Mouse (Mus musculus) cerebellum, postnatal 25 days (tissue): ENCODE measurements at regions not wholly inside any gene's neighbourhood (a gene's known extent, or its start where the extent isn't known, plus 50 kb on each side); places are given as distances from the start of the nearest gene placed in this dataset.

Experiments
- DNase-seq, 2 experiments: peaks; one replicate each; pipeline ENCODE4 v3.0.0; 2021; ENCODE audit warnings: mixed read lengths in 2 of 2

GRCm38 (mm10) chr16:29147766-29148165, 61.7 kb upstream of the Hrasls start:
- DNase-seq: no peak

GRCm38 (mm10) chr16:29119217-29119616, 90.3 kb upstream of the Hrasls start:
- no peak for DNase-seq

DNA sequence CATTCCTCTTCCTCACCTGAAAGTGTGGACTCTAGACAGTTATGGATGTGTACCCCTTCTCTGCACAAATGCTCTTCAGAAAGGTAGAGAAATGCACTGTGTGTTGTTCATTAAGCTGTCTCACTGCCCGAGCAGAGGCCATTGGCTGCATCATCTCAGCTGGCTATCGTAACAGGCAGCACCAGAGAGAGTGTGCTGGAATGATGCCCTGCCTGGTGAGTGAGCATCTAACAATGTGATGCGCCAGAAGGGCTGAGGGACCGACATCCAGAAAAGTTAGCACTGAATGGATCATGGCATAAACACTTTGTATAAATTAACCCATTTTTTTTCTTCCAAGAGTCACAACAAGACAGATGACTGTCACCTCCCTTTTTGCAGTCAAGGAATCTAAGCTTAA, 112.7 kb upstream of the Hrasls start:
- DNase-seq: peak; percentile 6 to 28

DNA sequence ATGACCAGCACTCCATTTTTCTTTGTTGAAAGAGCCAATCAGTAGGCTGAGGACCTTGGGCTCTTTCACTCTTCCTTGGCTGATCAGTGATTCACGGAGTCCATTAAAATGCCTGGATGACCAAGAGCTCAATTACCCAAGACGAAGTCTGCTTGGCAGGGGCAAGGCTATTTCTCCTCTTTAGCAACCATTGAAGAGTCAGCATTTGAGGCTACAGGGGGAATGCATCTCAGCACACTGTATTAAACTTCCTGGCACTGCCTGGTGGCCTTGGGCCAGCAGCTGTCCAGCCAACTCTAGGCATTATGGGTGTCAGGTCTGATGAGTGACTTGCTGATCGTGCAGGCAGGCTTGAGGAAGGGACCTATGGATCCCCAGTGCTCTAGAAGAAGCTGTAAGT, 136.5 kb upstream of the Mb21d2 start:
- DNase-seq: no peak

- DNase-seq: no peak
Measured at GRCm38 (mm10) chr16:29065097-29065785, 135.8 kb upstream of the Mb21d2 start.

DNA sequence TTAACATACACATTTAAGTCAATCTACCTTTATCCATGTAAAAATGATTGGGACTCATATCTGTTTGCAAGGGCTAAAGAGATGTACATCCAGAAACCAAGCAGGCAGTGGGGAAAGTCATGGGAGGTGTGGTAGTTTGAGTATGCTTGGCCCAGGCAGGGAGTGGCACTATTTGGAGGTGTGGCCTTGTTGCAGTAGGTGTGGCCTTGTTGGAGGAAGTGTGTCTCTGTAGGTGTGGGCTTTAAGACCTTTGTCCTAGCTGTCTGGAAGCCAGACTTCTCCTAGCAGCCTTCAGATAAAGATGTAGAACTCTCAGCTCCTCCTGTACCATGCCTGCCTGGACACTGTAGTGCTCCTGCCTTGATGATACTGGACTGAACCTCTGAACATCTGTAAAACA, 133.9 kb upstream of the Mb21d2 start:
- DNase-seq: no peak

GRCm38 (mm10) chr16:29057076-29057475, 127.6 kb upstream of the Mb21d2 start:
- no peak for DNase-seq

DNA sequence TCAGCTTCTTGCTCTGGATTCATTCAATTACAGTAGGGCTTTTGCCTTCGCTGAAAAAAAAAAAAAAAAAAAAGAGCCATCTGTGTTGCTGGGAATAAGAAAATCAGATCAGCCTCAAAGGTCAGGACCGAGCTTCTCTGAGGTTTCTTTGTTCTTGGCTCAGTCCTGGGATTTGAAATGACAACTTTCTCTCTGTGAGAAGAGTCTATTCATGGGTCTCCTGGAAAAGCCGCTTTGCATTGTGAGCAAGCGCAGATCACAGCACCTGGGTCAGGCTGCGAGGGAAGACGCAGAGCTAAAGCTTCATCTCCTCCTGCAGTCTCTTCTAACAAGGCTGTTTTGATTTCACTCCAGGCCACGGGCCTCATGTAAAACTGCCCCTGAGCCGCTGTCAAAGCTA, 125.0 kb upstream of the Mb21d2 start:
- DNase-seq: no peak

DNA sequence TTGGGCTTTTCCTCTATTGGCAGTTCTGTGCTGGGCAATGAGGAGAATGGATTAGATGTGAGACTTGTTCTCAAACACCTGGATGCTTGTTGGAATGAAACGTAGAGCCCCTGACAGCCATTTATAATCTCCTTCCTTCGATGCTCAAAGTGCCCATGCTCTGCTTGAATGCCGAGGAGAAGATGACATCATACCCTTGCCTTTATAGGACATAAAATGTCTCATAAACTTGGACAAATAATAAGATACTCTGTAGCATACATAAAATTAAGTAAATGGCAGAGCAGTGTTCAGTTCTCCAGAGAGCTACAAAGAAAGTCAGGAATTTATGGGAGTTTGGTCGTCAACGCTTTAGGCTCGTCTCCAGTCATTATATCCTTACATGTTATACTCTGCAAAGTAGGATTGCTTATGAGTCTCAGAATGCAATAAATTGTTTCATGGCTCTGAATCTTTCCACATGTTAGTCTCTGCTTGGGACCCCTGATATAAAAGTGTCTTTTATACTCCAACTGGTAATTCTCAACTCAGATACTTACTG, 117.0 kb upstream of the Mb21d2 start:
- DNase-seq: no peak

GRCm38 (mm10) chr16:29035523-29035922, 106.0 kb upstream of the Mb21d2 start:
- DNase-seq: no peak

DNA sequence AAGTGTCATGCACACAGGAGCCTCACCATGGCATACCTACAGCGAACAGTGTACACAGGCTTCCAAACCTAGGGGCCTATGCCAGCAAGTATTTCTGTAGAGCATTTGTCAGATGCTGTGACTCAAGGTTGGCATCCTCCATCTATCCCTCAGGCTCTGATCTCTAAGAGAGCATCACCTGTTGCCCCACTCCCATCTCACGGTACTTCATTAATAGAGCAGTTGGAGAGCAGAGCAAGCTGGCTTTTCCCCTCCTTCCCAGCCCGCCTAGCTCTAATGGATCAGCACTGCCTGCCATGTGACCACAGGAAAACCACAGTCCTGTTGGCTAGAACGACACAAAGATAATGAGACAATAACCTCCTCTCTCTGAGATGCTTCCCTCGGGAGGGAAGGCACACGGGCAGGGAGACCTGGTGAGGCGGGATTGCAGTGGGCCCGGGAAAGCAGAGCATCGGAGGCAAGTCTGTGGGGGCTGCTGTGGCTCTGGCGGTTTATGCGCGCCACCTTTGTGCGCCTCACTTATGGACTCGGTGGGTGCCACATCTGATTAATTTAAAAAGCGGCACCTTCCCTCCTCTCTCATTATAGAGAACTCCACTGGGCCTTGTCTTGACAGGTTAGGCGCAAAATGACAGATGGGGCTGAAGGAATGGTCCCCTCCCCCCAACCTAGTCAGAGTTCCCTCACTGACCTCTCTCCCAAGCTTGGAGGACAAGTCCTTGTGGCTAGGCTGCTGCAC, 104.8 kb upstream of the Mb21d2 start:
- DNase-seq: peak; percentile 13 to 16

GRCm38 (mm10) chr16:29033357-29033756, 103.9 kb upstream of the Mb21d2 start:
- peak in 1 of 2 experiments; percentile 29 for DNase-seq

DNA sequence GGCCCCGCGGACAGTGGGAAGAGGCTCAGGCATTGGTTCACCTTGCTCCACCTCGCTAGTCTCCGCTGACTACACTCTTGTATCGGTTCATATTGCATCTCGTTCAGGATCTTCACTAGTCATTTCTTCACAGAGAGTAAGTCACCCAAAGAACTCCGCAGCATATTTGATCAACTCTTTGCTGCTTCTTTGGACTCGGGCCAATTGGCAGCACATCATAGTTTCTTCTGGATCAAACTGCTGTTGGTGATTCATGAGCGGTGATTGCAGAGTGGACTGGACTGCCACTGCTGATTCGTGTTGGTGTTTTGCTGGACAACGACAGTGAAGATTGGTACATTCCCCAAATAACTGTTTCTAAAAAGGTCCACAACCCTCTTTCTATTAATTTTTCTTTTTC, 98.4 kb upstream of the Mb21d2 start:
- no peak for DNase-seq

DNA sequence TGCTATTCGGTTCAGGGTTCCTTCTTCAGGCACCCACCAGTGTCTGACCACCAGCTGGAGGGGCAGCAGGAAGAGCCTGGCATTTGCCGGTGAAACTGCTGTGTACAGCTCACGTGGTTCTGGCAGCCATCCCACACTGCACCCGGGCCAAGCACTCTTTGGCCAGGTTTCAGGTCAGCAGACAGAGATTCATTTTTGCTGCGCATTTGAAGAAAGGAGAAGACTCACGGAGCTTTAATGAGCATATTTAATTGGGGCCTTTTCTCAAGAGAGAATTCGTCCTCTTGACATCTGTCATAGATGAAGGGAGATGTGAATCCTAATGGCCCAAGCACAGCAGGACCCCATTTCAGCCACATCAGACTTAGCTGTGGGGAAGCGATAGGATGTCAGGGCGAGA, 71.8 kb upstream of the Mb21d2 start:
- peak; percentile 93 to 95 for DNase-seq

- DNase-seq: peak; percentile 61 to 65
Measured at GRCm38 (mm10) chr16:28999641-29000040, 70.2 kb upstream of the Mb21d2 start.

DNA sequence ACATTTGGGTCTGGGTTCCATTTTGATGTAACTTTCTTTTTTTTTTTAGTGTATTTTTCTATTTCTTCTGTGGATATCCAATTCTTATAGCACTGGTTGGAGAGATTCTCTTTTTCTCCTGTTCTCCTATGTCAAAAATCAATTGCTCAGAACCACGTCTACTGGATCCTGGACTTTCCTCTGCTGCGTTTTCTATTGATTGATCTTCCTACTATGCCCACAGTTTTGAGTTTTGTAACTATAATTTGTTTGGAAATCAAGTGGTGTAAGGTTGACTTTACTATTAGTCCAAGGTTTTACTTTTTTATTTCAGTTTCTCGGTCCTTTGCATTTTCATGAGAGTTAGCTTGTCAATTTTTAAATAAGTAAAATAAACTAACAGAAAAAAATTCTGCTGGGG, 67.2 kb upstream of the Mb21d2 start:
- no peak for DNase-seq

GRCm38 (mm10) chr16:28990666-28991065, 61.2 kb upstream of the Mb21d2 start:
- peak; percentile 35 to 52 for DNase-seq

GRCm38 (mm10) chr16:28984931-28985330, 55.5 kb upstream of the Mb21d2 start:
- DNase-seq: no peak

DNA sequence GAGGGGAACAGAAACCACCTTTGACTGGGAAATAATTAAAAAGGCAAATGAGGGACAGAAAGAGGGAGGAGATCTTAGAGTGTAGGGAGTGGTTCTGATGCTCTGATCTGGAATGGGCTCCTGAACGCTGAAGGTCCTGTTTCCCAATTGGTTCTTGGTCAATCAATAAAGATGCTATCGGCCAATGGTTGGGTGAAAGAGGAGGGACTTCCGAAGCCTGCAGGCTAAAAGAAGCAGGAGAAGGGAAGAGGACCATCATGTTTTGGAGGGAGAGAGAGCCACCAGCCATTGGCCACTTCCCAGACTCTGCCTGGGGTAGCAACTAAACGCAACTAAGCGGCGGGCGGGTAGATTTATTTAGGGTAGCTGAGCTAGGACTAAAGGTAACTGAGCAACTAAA, 53.4 kb upstream of the Mb21d2 start:
- no peak for DNase-seq
